Mouse (Mus musculus): ENCODE results near the gene Gucy2g. TPM values are rescaled to one million over a fixed set of nuclear protein-coding genes. Genes with fewer than 3 reads are reported as not detected.

The Gucy2g gene
- polyA plus RNA-seq, 1 experiment from 2014 or later, result 0.07 TPM

DNA sequence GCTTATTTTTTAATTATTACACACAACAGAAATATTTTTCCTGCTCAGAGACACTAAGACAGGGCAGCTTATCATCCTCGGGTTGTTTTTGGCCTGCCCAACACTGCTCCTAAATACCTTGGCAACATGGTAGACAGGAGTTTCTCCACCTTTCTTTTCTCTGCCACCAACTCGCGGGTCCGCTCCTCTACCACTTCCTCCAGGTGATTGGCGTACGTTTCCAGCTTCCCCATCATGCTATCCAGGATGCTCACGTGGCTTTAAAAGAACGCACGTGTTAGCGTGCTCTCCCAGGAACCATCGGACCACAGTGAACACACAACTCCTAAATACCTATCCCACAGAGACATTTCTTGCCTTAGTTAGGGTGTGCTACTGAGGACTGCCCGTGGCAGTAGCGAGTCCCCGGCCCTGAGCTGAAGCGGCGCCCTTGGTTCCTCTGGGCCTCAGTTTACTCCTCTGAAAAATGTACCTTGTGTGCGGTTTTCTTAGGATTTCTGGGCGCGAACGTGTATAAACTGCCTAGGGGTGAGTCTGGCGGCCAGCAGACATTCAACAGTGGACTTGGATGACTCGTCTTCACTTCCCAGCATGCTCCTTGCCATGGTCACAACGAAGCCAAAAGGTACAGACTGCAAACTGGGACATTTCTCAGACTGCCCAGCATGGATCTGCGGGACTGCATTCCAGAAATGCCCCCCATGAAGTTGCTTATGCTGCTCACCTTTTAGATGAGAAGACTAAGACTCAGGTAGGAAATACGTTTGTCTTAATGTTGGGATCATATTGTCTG is 33.1 kb downstream of the Gucy2g start:
- H3K4me1 ChIP-seq (ENCODE audit: control insufficient read depth, insufficient read depth, low read length), result no peaks in the 10 kb centered on the region
- WGBS, result 69% methylated on average over 25 of the region's 25 CpGs
- ATAC-seq (ENCODE audit: low FRiP score, low TSS enrichment), result no peak

DNA sequence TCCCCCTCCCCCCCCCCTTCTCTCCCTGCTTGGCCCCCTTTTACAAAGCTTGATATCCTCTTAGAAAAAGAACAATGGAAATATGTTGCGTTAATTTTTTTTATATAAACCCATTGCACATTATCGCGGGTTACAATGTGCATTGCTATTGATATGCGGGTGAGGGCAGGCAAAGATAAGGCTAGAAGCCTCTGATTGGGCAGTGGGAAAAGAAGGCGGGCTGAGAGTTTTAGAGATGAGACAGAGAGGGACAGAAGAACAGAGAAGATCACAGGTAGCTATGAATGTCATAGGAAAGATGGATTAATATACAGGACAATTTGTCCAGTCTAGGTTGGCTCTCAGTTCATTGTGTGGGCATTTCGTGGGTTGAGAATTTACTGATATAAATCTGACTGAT is 33.8 kb downstream of the Gucy2g start:
- Histone ChIP-seq H3K27me3 (ENCODE audit: control insufficient read depth, insufficient read depth, low read length) (no peaks in the 10 kb centered on the region), H3K9me3 (ENCODE audit: control insufficient read depth, low read length) (no peaks in the 10 kb centered on the region), H3K9ac (replicated peaks; ENCODE audit: low read length) (no peak overlapping the region), H3K4me1 (ENCODE audit: control insufficient read depth, insufficient read depth, low read length) (no peaks in the 10 kb centered on the region), H3K4me2 (ENCODE audit: low read length) (no peak overlapping the region), H3K4me3 (replicated peaks; ENCODE audit: low read depth, low read length) (no peak overlapping the region), H3K36me3 (ENCODE audit: control insufficient read depth, insufficient read depth, low read length) (no peaks in the 10 kb centered on the region), H3K27ac (replicated peaks; ENCODE audit: low read depth, low read length) (no peak overlapping the region)
- 56% methylated on average over 6 of the region's 6 CpGs for WGBS
- ATAC-seq (ENCODE audit: low FRiP score, low TSS enrichment) (no peak), DNase-seq (peak; percentile 22)

More for the DNA sequence above, 33.1 kb downstream of the Gucy2g start:
- Histone ChIP-seq H3K9ac (replicated peaks; ENCODE audit: low read length) (no peak overlapping the region), H3K9me3 (ENCODE audit: control insufficient read depth, low read length) (no peaks in the 10 kb centered on the region), H3K4me3 (replicated peaks; ENCODE audit: low read depth, low read length) (no peak overlapping the region), H3K27me3 (ENCODE audit: control insufficient read depth, insufficient read depth, low read length) (no peaks in the 10 kb centered on the region), H3K4me2 (ENCODE audit: low read length) (no peak overlapping the region), H3K36me3 (ENCODE audit: control insufficient read depth, insufficient read depth, low read length) (no peaks in the 10 kb centered on the region), H3K27ac (replicated peaks; ENCODE audit: low read depth, low read length) (no peak overlapping the region)
- DNase-seq, result no peak

DNA sequence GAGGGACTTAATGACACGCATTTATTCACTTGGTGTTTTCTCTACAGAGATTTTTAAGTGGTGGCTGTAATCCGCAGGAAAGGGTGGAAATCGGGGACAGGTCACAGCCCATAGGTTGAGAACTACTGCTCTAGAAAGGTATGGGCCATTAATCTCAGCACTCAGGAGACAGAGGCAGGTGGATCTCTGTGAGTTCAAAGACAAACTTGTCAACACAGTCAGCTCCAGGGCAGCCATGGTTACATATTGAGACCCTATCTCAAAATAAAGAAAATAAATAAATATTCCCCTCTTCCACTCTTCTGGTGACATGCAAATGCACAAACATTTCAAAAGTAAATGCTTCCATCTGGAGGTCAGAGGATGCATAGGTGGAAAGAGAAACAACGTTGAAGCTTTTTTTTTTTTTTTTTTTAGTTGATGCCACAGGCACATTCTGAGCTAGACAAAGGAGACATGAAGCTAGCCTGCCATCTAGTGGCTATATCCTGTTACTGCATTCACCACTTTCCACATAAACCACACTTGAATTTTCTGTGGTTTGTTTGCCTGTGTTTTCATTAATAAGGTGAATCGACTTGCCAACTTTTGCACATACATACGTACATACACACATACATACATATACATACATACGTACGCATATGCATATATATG is 34.4 kb downstream of the Gucy2g start:
- H3K9ac ChIP-seq (replicated peaks; ENCODE audit: low read length), result no peak overlapping the region
- ATAC-seq (ENCODE audit: low FRiP score, low TSS enrichment), result no peak; the same call in 1 of the 2 replicates
- peak; percentile 87 for DNase-seq
- no peak overlapping the region for H3K4me2 ChIP-seq (ENCODE audit: low read length)
- H3K4me1 ChIP-seq (ENCODE audit: control insufficient read depth, insufficient read depth, low read length), result no peaks in the 10 kb centered on the region
- H3K9me3 ChIP-seq (ENCODE audit: control insufficient read depth, low read length), result no peaks in the 10 kb centered on the region
- H3K27me3 ChIP-seq (ENCODE audit: control insufficient read depth, insufficient read depth, low read length), result no peaks in the 10 kb centered on the region
- WGBS, result 37% methylated on average over 8 of the region's 8 CpGs
- no peak overlapping the region for H3K27ac ChIP-seq (replicated peaks; ENCODE audit: low read depth, low read length)
- H3K4me3 ChIP-seq (replicated peaks; ENCODE audit: low read depth, low read length), result no peak overlapping the region
- no peaks in the 10 kb centered on the region for H3K36me3 ChIP-seq (ENCODE audit: control insufficient read depth, insufficient read depth, low read length)

DNA sequence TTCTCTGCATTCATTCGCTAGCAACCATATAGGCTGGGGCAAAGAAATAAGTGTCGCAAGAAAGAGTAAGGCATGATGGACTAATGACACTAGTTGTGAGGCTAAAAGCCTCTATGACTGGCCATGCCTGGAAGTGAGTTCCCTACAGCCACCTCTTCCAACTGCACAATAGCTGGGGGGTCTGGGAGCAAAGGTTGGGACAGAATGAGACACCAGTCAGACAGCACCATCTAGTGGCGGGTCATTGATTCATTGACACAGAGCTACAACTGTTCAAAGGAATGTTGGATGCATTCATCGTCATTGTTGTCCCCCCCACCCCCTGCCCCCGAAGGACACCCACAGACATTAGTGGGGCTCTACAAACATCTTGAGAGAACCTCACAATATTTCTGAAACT is 42.7 kb downstream of the Gucy2g start:
- no peak overlapping the region for H3K27ac ChIP-seq (replicated peaks; ENCODE audit: low read depth, low read length)
- H3K9me3 ChIP-seq (ENCODE audit: control insufficient read depth, low read length), result no peaks in the 10 kb centered on the region
- WGBS, result 32% methylated on average over 5 of the region's 5 CpGs
- no peak overlapping the region for H3K4me2 ChIP-seq (ENCODE audit: low read length)
- no peak overlapping the region for H3K4me3 ChIP-seq (replicated peaks; ENCODE audit: low read depth, low read length)
- no peaks in the 10 kb centered on the region for H3K4me1 ChIP-seq (ENCODE audit: control insufficient read depth, insufficient read depth, low read length)
- DNase-seq (peak; percentile 86), ATAC-seq (ENCODE audit: low FRiP score, low TSS enrichment) (peak; percentile 27; the same call in 1 of the 2 replicates)
- no peak overlapping the region for H3K9ac ChIP-seq (replicated peaks; ENCODE audit: low read length)
- H3K27me3 ChIP-seq (ENCODE audit: control insufficient read depth, insufficient read depth, low read length), result no peaks in the 10 kb centered on the region
- H3K36me3 ChIP-seq (ENCODE audit: control insufficient read depth, insufficient read depth, low read length), result no peaks in the 10 kb centered on the region

DNA sequence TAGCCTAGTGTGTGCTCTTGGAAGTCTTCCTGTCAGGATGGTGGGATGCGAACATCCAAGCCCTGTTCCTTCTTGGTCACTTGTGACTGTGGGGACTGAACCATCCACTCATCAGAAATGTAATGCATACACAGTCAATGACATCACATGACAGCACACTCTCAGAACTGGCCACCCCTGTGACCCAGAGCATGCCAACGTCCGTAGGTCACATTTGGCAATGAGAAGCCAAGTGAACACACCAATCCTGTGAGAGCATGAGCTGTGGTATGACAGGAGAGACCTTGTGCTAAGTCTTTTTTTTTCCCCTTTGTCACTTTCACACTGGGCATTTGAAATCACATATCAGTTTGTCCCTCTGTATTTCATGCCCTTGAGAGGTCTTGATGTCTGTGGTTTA is 45.5 kb downstream of the Gucy2g start:
- H3K4me1 ChIP-seq (ENCODE audit: control insufficient read depth, insufficient read depth, low read length), result no peaks in the 10 kb centered on the region
- H3K4me2 ChIP-seq (ENCODE audit: low read length), result no peak overlapping the region
- DNase-seq (no peak), ATAC-seq (ENCODE audit: low FRiP score, low TSS enrichment) (no peak)
- no peak overlapping the region for H3K4me3 ChIP-seq (replicated peaks; ENCODE audit: low read depth, low read length)
- 92% methylated on average over 3 of the region's 3 CpGs for WGBS
- no peak overlapping the region for H3K9ac ChIP-seq (replicated peaks; ENCODE audit: low read length)
- no peak overlapping the region for H3K27ac ChIP-seq (replicated peaks; ENCODE audit: low read depth, low read length)
- H3K9me3 ChIP-seq (ENCODE audit: control insufficient read depth, low read length), result no peaks in the 10 kb centered on the region
- H3K27me3 ChIP-seq (ENCODE audit: control insufficient read depth, insufficient read depth, low read length), result no peaks in the 10 kb centered on the region
- H3K36me3 ChIP-seq (ENCODE audit: control insufficient read depth, insufficient read depth, low read length), result no peaks in the 10 kb centered on the region

DNA sequence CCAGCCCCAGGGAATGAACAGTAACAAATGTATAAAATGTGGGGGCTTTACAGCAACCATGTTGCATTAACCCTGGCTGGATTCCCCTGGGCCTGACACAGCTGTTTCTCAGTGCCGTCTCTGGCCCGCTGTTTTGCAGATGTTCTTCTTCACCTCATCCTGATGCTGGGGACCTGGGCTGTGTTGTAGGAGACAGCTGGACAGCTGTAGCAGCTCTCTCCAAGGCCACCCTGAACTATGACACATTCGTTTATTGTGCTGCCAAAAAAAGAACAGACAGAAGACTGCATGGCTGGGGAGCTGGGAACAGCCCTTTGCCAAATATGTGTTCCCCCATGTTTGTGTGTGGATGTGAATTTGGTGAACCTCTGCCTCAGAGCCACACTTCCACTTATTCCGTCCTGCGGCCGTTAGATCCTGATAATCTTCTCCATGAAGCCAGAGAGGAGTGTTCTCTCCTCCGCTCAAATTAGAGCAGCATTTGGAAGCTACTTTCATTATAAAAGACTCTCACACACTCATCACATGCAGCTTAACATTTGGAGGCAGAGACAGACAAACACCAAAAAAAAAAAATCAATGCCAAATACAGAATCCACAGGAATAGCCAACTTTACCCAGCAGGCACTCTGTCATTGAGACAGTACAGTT is 46.4 kb downstream of the Gucy2g start:
- Histone ChIP-seq H3K9ac (replicated peaks; ENCODE audit: low read length) (no peak overlapping the region), H3K27ac (replicated peaks; ENCODE audit: low read depth, low read length) (no peak overlapping the region), H3K4me3 (replicated peaks; ENCODE audit: low read depth, low read length) (no peak overlapping the region), H3K36me3 (ENCODE audit: control insufficient read depth, insufficient read depth, low read length) (no peaks in the 10 kb centered on the region), H3K4me2 (ENCODE audit: low read length) (no peak overlapping the region), H3K27me3 (ENCODE audit: control insufficient read depth, insufficient read depth, low read length) (no peaks in the 10 kb centered on the region), H3K4me1 (ENCODE audit: control insufficient read depth, insufficient read depth, low read length) (no peaks in the 10 kb centered on the region), H3K9me3 (ENCODE audit: control insufficient read depth, low read length) (no peaks in the 10 kb centered on the region)
- ATAC-seq (ENCODE audit: low FRiP score, low TSS enrichment), result no peak
- DNase-seq, result no peak
- 88% methylated on average over 7 of the region's 7 CpGs for WGBS

DNA sequence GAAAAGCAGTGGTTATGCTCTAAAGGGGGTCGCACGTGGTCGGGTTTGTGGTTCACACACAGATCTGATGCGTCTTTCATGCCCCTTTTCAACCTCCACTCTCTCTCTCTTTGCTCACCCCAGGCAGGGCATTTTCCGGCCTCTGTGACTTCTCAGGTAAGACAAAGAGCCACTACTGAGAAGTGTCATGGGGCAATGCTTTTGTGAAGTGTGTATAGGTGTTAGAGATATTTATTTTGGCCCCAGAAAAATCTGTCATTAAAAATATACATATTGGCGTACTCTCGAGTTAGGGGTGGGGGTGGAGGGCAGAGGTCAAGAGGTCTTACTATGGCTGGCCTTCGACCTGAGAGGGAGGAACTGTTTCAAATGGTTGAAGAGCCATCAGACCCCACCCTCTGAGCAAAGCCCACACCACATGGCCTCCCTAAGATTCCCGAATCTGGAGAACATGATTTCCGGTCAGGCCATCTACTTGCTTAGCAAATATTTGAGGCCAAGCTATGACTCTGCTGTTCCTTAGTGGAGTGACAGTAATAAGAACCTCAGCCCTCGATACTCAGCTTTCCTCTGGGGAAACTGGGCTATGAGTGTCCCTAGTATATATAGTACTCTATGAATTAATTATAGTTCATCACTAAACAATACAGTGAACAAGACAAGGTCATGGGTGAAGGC is 47.2 kb downstream of the Gucy2g start:
- Histone ChIP-seq H3K9ac (replicated peaks; ENCODE audit: low read length) (no peak overlapping the region), H3K4me1 (ENCODE audit: control insufficient read depth, insufficient read depth, low read length) (no peaks in the 10 kb centered on the region), H3K9me3 (ENCODE audit: control insufficient read depth, low read length) (no peaks in the 10 kb centered on the region), H3K27ac (replicated peaks; ENCODE audit: low read depth, low read length) (no peak overlapping the region), H3K4me2 (ENCODE audit: low read length) (no peak overlapping the region), H3K27me3 (ENCODE audit: control insufficient read depth, insufficient read depth, low read length) (no peaks in the 10 kb centered on the region), H3K36me3 (ENCODE audit: control insufficient read depth, insufficient read depth, low read length) (no peaks in the 10 kb centered on the region), H3K4me3 (replicated peaks; ENCODE audit: low read depth, low read length) (no peak overlapping the region)
- 62% methylated on average over 11 of the region's 11 CpGs for WGBS
- no peak for ATAC-seq (ENCODE audit: low FRiP score, low TSS enrichment)
- DNase-seq, result no peak

DNA sequence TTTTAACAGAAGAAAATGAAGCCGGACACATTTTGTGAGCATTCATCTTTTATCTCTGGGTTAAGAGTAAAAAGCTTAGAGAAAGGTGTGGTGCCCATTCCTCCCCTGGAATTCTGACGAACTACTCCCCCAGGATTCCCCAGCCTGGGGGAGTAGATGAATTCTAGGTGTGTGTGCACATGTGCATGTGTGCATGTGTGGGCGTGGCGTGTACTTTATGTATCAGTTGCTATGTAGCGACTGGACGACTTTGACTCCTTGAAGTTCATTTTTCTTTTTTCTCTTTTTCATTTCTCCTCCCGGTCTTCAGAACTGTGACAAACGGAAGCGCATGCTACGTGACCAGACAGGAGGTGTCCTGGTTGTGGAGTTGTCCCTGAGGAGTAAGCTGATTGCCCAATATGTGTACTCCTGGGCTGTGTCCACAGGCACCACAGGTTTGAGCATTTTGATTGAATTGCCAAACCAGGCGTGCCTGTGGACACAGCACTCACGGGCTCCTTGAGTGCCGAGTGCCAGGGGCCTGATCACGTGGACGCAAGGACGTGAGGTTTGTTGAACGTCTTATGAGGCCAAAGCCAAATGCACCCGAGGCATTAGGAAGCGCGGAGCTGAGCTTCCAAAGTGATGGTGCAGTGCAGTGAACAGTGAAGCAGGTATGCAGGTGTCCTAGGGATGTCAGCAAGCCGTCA is 48.6 kb downstream of the Gucy2g start:
- ATAC-seq (ENCODE audit: low FRiP score, low TSS enrichment), result no peak
- no peak for DNase-seq

More for the DNA sequence above, 48.6 kb downstream of the Gucy2g start:
- WGBS, result 88% methylated on average over 21 of the region's 21 CpGs
- H3K4me2 ChIP-seq (ENCODE audit: low read length), result no peak overlapping the region
- no peak overlapping the region for H3K4me3 ChIP-seq (replicated peaks; ENCODE audit: low read depth, low read length)
- H3K36me3 ChIP-seq (ENCODE audit: control insufficient read depth, insufficient read depth, low read length), result no peaks in the 10 kb centered on the region
- no peaks in the 10 kb centered on the region for H3K27me3 ChIP-seq (ENCODE audit: control insufficient read depth, insufficient read depth, low read length)
- no peak overlapping the region for H3K27ac ChIP-seq (replicated peaks; ENCODE audit: low read depth, low read length)
- H3K9ac ChIP-seq (replicated peaks; ENCODE audit: low read length), result no peak overlapping the region
- H3K4me1 ChIP-seq (ENCODE audit: control insufficient read depth, insufficient read depth, low read length), result no peaks in the 10 kb centered on the region
- H3K9me3 ChIP-seq (ENCODE audit: control insufficient read depth, low read length), result no peaks in the 10 kb centered on the region

Data from midbrain, embryonic 14.5 days (tissue).